Mouse (Mus musculus) thymus, adult 2 months (tissue): ENCODE results near the gene Hoxd4.

Source experiments
- CTCF ChIP-seq: fragments of 200-500 bp; IDR thresholded peaks from 2 replicates; pipeline ENCODE4 v1.5.1; 2012; ENCODE audit warnings: mild to moderate bottlenecking, control low read depth, low read length, moderate library complexity, borderline replicate concordance; ENCODE audit not compliant: control insufficient read depth, poor library complexity, insufficient read depth; ENCODE audit errors: extremely low read depth
- POLR2A ChIP-seq: fragments of 200-500 bp; IDR thresholded peaks from 2 replicates; pipeline ENCODE4 v1.6.1; 2012; ENCODE audit warnings: mild to moderate bottlenecking, low read length, control low read depth, moderate library complexity; ENCODE audit not compliant: control insufficient read depth, poor library complexity, insufficient read depth; ENCODE audit errors: extremely low read depth

- TF ChIP-seq CTCF (no peak), POLR2A (no peak)
These were observed 2.0 kb upstream of the Hoxd4 start for GRCm38 (mm10) chr2:74709465-74710419.
